ENCODE assay signal across 16 mouse cellular contexts in genomic region chr8:94624885-94625284, GRCm38 (mm10).
"Had no signal": no experiment of that assay in that cellular context is flagged by ENCODE, and none has a peak within 500 bp of the region (broad histone marks: within the 10 kb centered on the region; RNA-seq: fewer than 3 reads in every experiment).

No protein-coding gene starts in this region.

- H3K27ac ChIP-seq: neural tube, embryonic 12.5 days; neural tube, embryonic 13.5 days; neural tube, embryonic 15.5 days; stomach, embryonic 15.5 days; stomach, postnatal 0 days had no signal

- H3K9me3 ChIP-seq: neural tube, embryonic 12.5 days; neural tube, embryonic 13.5 days; neural tube, embryonic 15.5 days; stomach, embryonic 15.5 days had no signal

- DNase-seq: retina, postnatal 1 day; right cerebral cortex, postnatal 14 days; right cerebral cortex, postnatal 25 days; right cerebral cortex, postnatal 4 days; spleen, adult 18-20 months; thymus, adult 18-20 months; thymus, adult 2 months; thymus, postnatal 14 days; thymus, postnatal 25 days; thymus, postnatal 36 days; thymus, postnatal 4 days had no signal

- H3K4me3 ChIP-seq: neural tube, embryonic 12.5 days; neural tube, embryonic 13.5 days; neural tube, embryonic 15.5 days; stomach, embryonic 15.5 days had no signal

- H3K4me1 ChIP-seq: neural tube, embryonic 12.5 days; neural tube, embryonic 13.5 days; neural tube, embryonic 15.5 days; stomach, embryonic 15.5 days had no signal

- H3K9ac ChIP-seq: neural tube, embryonic 12.5 days; neural tube, embryonic 13.5 days; neural tube, embryonic 15.5 days; stomach, embryonic 15.5 days had no signal

- H3K27me3 ChIP-seq: neural tube, embryonic 12.5 days; neural tube, embryonic 13.5 days; neural tube, embryonic 15.5 days; stomach, embryonic 15.5 days had no signal
